Mouse (Mus musculus): ENCODE results near the gene Faxc.

Gene Faxc

GRCm38 (mm10) chr4:21930971-21931771 lies at the start of gene Faxc:
Gene Faxc (plus strand): TSS chr4:21931329.
- DNase-seq: peak; percentile 81

- DNase-seq: no peak
Measured at GRCm38 (mm10) chr4:21882806-21883205, 48.3 kb upstream of the Faxc start.

GRCm38 (mm10) chr4:21885831-21886230 lies 45.3 kb upstream of the Faxc start:
- no peak for DNase-seq

GRCm38 (mm10) chr4:21931772-21932630 lies 872 bp downstream of the Faxc start:
- DNase-seq: peak; percentile 51

GRCm38 (mm10) chr4:21935378-21935777 lies 4.2 kb downstream of the Faxc start:
- DNase-seq: no peak

GRCm38 (mm10) chr4:21936424-21936823 lies 5.3 kb downstream of the Faxc start:
- DNase-seq: no peak

- no peak for DNase-seq
Measured at GRCm38 (mm10) chr4:21937890-21938289, 6.8 kb downstream of the Faxc start.

GRCm38 (mm10) chr4:21944672-21945071 lies 13.5 kb downstream of the Faxc start:
- DNase-seq: no peak

GRCm38 (mm10) chr4:21951444-21951843 lies 20.3 kb downstream of the Faxc start:
- peak; percentile 65 for DNase-seq

- no peak for DNase-seq
Measured at GRCm38 (mm10) chr4:21952255-21952654, 21.1 kb downstream of the Faxc start.

- peak; percentile 69 for DNase-seq
Measured at GRCm38 (mm10) chr4:21957570-21958321, 26.6 kb downstream of the Faxc start.

- DNase-seq: no peak
Measured at GRCm38 (mm10) chr4:21971949-21972348, 40.8 kb downstream of the Faxc start.

GRCm38 (mm10) chr4:21974126-21974525 lies 43.0 kb downstream of the Faxc start:
- no peak for DNase-seq

GRCm38 (mm10) chr4:21980471-21980870 lies 49.3 kb downstream of the Faxc start:
- no peak for DNase-seq

- no peak for DNase-seq
Measured at GRCm38 (mm10) chr4:21982449-21982848, 51.3 kb downstream of the Faxc start.

GRCm38 (mm10) chr4:21986857-21987256 lies 55.7 kb downstream of the Faxc start:
- DNase-seq: no peak

GRCm38 (mm10) chr4:21987460-21987859 lies 56.3 kb downstream of the Faxc start:
- no peak for DNase-seq

GRCm38 (mm10) chr4:21989571-21990091 lies 58.5 kb downstream of the Faxc start:
- no peak for DNase-seq

- peak; percentile 57 for DNase-seq
Measured at GRCm38 (mm10) chr4:21990580-21991235, 59.6 kb downstream of the Faxc start.

- DNase-seq: peak; percentile 83
Measured at GRCm38 (mm10) chr4:22017656-22018379, 86.7 kb downstream of the Faxc start.

- no peak for DNase-seq
Measured at GRCm38 (mm10) chr4:22018414-22018813, 87.3 kb downstream of the Faxc start.

GRCm38 (mm10) chr4:22029951-22030350 lies 98.8 kb downstream of the Faxc start:
- no peak for DNase-seq
